Mouse (Mus musculus): ENCODE data around the gene Cdon.

Gene Cdon

GRCm38 (mm10) chr9:35438286-35439061, 17.5 kb downstream of the Cdon start:
- no peak for DNase-seq (ENCODE audit: low spot score)

- no peak for DNase-seq (ENCODE audit: low spot score)
These were observed 18.1 kb downstream of the Cdon start for GRCm38 (mm10) chr9:35439062-35439442.

- DNase-seq (ENCODE audit: low spot score), result no peak
These were observed 18.8 kb downstream of the Cdon start for GRCm38 (mm10) chr9:35439754-35440153.

GRCm38 (mm10) chr9:35442476-35442875, 21.5 kb downstream of the Cdon start:
- no peak for DNase-seq (ENCODE audit: low spot score)

- no peak for DNase-seq (ENCODE audit: low spot score)
These were observed 22.9 kb downstream of the Cdon start for GRCm38 (mm10) chr9:35443618-35444511.

- no peak for DNase-seq (ENCODE audit: low spot score)
These were observed 23.6 kb downstream of the Cdon start for GRCm38 (mm10) chr9:35444512-35444886.

- no peak for DNase-seq (ENCODE audit: low spot score)
These were observed 26.0 kb downstream of the Cdon start for GRCm38 (mm10) chr9:35446916-35447315.

GRCm38 (mm10) chr9:35453311-35453710, 32.4 kb downstream of the Cdon start:
- no peak for DNase-seq (ENCODE audit: low spot score)

- DNase-seq (ENCODE audit: low spot score), result no peak
These were observed 38.7 kb downstream of the Cdon start for GRCm38 (mm10) chr9:35459594-35459993.

GRCm38 (mm10) chr9:35467264-35467817, 46.4 kb downstream of the Cdon start:
- no peak for DNase-seq (ENCODE audit: low spot score)

GRCm38 (mm10) chr9:35468913-35469312, 48.0 kb downstream of the Cdon start:
- DNase-seq (ENCODE audit: low spot score), result no peak

- DNase-seq (ENCODE audit: low spot score), result no peak
These were observed 53.3 kb downstream of the Cdon start for GRCm38 (mm10) chr9:35474104-35474724.

GRCm38 (mm10) chr9:35475394-35475793, 54.5 kb downstream of the Cdon start:
- no peak for DNase-seq (ENCODE audit: low spot score)

- no peak for DNase-seq (ENCODE audit: low spot score)
These were observed 58.5 kb downstream of the Cdon start for GRCm38 (mm10) chr9:35479456-35479855.

- no peak for DNase-seq (ENCODE audit: low spot score)
These were observed 61.3 kb downstream of the Cdon start for GRCm38 (mm10) chr9:35482014-35482898.

- DNase-seq (ENCODE audit: low spot score), result no peak
These were observed 63.0 kb downstream of the Cdon start for GRCm38 (mm10) chr9:35483949-35484348.

- no peak for DNase-seq (ENCODE audit: low spot score)
These were observed 65.7 kb downstream of the Cdon start for GRCm38 (mm10) chr9:35486616-35487015.

GRCm38 (mm10) chr9:35488496-35488895, 67.6 kb downstream of the Cdon start:
- no peak for DNase-seq (ENCODE audit: low spot score)

GRCm38 (mm10) chr9:35491109-35491866, 70.4 kb downstream of the Cdon start:
- DNase-seq (ENCODE audit: low spot score), result no peak

- DNase-seq (ENCODE audit: low spot score), result no peak
These were observed 72.3 kb downstream of the Cdon start for GRCm38 (mm10) chr9:35493033-35493732.

All from ovary, postnatal 10 days (tissue).